Mouse (Mus musculus) stomach, postnatal 0 days (tissue): ENCODE results near the gene Prl3c1. TPM values are rescaled to one million over a fixed set of nuclear protein-coding genes. Genes with fewer than 3 reads are reported as not detected.
"Not testable (repeated sequence)": the region's sequence is repeated elsewhere in the genome, so short reads cannot be mapped to it uniquely, and the experiment has no call there.

Experiments used
- ATAC-seq: fragments of 200-750 bp; cut with Nextera tagmentation; 2 replicates; pipeline ENCODE4 v1.8.0; 2017; ENCODE audit not compliant: low FRiP score, low TSS enrichment
- DNase-seq: peaks from one replicate; pipeline ENCODE4 v3.0.0-alpha.2; 2016; ENCODE audit warnings: low spot score
- H3K27ac ChIP-seq: fragments of 300-500 bp; sonication (generic); replicated peaks from 2 replicates; pipeline ENCODE4 v1.5.1; 2014; ENCODE audit warnings: mild to moderate bottlenecking, control low read depth
- H3K27me3 ChIP-seq: fragments of 300-500 bp; sonication (generic); 2 replicates; pipeline ENCODE4 v1.6.1; 2014; ENCODE audit warnings: low read length; ENCODE audit not compliant: control insufficient read depth, insufficient read depth
- H3K36me3 ChIP-seq: fragments of 300-500 bp; sonication (generic); 2 replicates; pipeline ENCODE4 v1.6.1; 2014; ENCODE audit warnings: low read length, mixed read lengths; ENCODE audit not compliant: control insufficient read depth, insufficient read depth
- H3K4me1 ChIP-seq: fragments of 300-500 bp; sonication (generic); replicated peaks from 2 replicates; pipeline ENCODE4 v1.6.1; 2014; ENCODE audit warnings: antibody characterized with exemption; ENCODE audit not compliant: control insufficient read depth, insufficient read depth
- H3K4me2 ChIP-seq: fragments of 300-500 bp; sonication (generic); replicated peaks from 2 replicates; pipeline ENCODE4 v1.6.1; 2014; ENCODE audit warnings: low read depth, mild to moderate bottlenecking, control low read depth, moderate library complexity
- H3K4me3 ChIP-seq: fragments of 300-500 bp; sonication (generic); 2 replicates; pipeline ENCODE4 v1.5.1; 2014; ENCODE audit warnings: low read depth, low read length, control low read depth
- H3K9ac ChIP-seq: fragments of 300-500 bp; sonication (generic); 2 replicates; pipeline ENCODE4 v1.6.1; 2014; ENCODE audit warnings: mild to moderate bottlenecking, low read length, control low read depth, mixed read lengths
- H3K9me3 ChIP-seq: fragments of 300-500 bp; sonication (generic); 2 replicates; pipeline ENCODE4 v1.6.1; 2016; ENCODE audit warnings: low read length; ENCODE audit not compliant: control insufficient read depth
- CTCF ChIP-seq: IDR thresholded peaks from 2 replicates; pipeline ENCODE4 v1.5.1; 2016; ENCODE audit warnings: antibody characterized with exemption, low read depth, mild to moderate bottlenecking, moderate library complexity
- EP300 ChIP-seq: optimal IDR thresholded peaks from 2 replicates; pipeline ENCODE3; 2016; ENCODE audit warnings: antibody characterized with exemption
- WGBS: fragments of 180-500 bp; shearing (Covaris S2); extraction: QIAGEN DNeasy Blood & Tissue Kit; methylation state at CpG from one replicate; pipeline ENCODE4 v1.1.7; 2014; 5-methylcytosine and 5-hydroxymethylcytosine counted together
- polyA plus RNA-seq: library from polyadenylated mRNA; unstranded; fragments of >200 nt; fragmentation: Nextera tagmentation; extraction: Ambion mirVana; gene quantifications from 2 replicates; pipeline ENCODE4 v1.2.1, GENCODE M21; 2015

Gene Prl3c1
- polyA plus RNA-seq, result not detected in 2 replicates

DNA sequence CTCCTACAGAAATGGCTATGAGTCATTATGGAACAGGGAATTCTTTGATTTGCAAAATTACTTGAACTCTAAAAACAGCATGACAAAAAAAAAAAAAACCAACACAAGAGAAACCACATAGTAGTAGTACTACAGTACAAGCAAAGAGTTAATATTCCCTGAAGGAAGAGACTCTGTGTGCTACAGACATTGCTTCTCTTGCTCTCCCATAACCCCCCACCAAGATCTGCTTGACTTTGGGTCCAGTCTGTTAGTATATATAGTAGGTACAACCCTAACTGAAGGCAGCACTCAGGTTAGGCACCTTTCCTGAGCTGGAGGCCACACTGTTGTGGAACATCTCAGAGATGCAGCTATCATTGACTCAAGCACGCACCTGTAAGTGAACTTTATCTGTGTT, at the start of gene Prl3c1:
Gene Prl3c1 (plus strand): TSS at position 301 of the 400 bp plus-strand sequence.
- no peak within 1 kb of the TSS for H3K9ac ChIP-seq
- no peak within 1 kb of the TSS for H3K4me2 ChIP-seq
- DNase-seq (no peak), ATAC-seq (no peak)
- no peaks in the 10 kb centered on the region for H3K27me3 ChIP-seq
- no peak within 1 kb of the TSS for H3K4me3 ChIP-seq
- no peak within 1 kb of the TSS for H3K27ac ChIP-seq
- TF ChIP-seq EP300, result no peak
- no peak for TF ChIP-seq CTCF
- no peaks in the 10 kb centered on the region for H3K9me3 ChIP-seq
- H3K36me3 ChIP-seq, result no peaks in the 10 kb centered on the region
- 73% methylated on average over 1 of the region's 1 CpGs for WGBS
- no peaks in the 10 kb centered on the region for H3K4me1 ChIP-seq

DNA sequence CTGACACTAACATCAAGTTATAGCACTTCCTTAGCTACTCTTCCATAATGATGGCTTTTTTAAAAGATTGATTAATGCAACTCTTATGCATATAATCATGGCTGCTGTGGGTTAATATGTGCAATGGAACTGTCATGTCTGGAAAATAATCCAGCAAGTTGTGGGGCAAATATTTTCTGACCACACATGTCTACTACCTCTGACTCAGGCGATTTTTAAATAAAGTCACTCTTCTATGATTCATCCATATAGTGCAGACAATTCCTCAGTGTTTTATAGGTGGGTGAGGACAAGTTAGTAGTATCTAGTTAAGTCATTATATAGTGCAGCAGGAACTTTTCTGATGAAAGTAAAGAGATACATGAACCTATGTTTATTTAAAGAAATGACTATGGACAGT, 48.2 kb upstream of the Prl3c1 start:
- H3K4me3 ChIP-seq, result no peak overlapping the region
- DNase-seq, result no peak
- no peak for ATAC-seq

DNA sequence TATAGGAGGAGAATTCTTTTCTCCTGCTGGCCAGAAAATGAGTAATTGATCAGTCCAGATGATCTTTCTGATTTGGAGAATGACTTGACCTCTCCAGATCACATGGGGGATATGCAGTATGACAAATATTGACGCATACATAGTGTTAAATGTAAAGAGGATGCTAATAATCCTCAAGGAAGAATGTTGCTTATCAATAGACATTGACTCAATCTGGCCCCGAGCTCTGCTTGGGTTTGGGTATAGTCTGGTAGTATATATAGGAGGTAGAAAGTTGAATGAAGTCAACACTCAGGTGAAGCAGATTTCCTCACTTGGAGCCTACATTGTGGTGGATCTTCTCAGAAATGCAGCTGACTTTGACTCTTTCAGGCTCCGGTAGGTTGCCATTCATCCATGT, 40.0 kb upstream of the Prl3c1 start, which contains the start of gene Prl3d3:
Gene Prl3d3 (plus strand): TSS at position 301 of the 400 bp plus-strand sequence.
- not testable (repeated sequence) for H3K4me1 ChIP-seq, H3K9me3 ChIP-seq, DNase-seq, H3K9ac ChIP-seq, ATAC-seq, H3K27me3 ChIP-seq, H3K36me3 ChIP-seq, H3K4me2 ChIP-seq, H3K4me3 ChIP-seq, H3K27ac ChIP-seq
- 93% methylated on average over 3 of the region's 3 CpGs for WGBS

More for the DNA sequence above, 48.2 kb upstream of the Prl3c1 start:
- TF ChIP-seq EP300 (no peak), CTCF (no peak)
- no peak overlapping the region for H3K4me2 ChIP-seq
- H3K9ac ChIP-seq, result no peak overlapping the region
- no peaks in the 10 kb centered on the region for H3K27me3 ChIP-seq
- H3K9me3 ChIP-seq, result no peaks in the 10 kb centered on the region
- H3K4me1 ChIP-seq, result no peaks in the 10 kb centered on the region
- H3K27ac ChIP-seq, result no peak overlapping the region
- no peaks in the 10 kb centered on the region for H3K36me3 ChIP-seq
- 58% methylated on average over 1 of the region's 1 CpGs for WGBS

GRCm38 (mm10) chr13:27241547-27241946, 45.1 kb downstream of the Prl3c1 start, which contains the start of gene Prl3b1:
Gene Prl3b1 (plus strand): TSS chr13:27241847.
- ATAC-seq (no peak), DNase-seq (no peak)
- H3K27ac ChIP-seq, result no peak within 1 kb of the TSS
- no peaks in the 10 kb centered on the region for H3K27me3 ChIP-seq
- no peaks in the 10 kb centered on the region for H3K36me3 ChIP-seq
- no peak within 1 kb of the TSS for H3K9ac ChIP-seq
- 93% methylated on average over 1 of the region's 1 CpGs for WGBS
- H3K4me3 ChIP-seq, result no peak within 1 kb of the TSS
- H3K4me2 ChIP-seq, result no peak within 1 kb of the TSS
- no peaks in the 10 kb centered on the region for H3K4me1 ChIP-seq
- H3K9me3 ChIP-seq, result no peaks in the 10 kb centered on the region
- TF ChIP-seq CTCF (no peak), EP300 (no peak)

Other genes starting within 250 kb of the Prl3c1 start
- not detected in 2 replicates for gene Prl, start 139.1 kb upstream of the Prl3c1 start, polyA plus RNA-seq
- gene Prl3d1, start 102.5 kb upstream of the Prl3c1 start, polyA plus RNA-seq, result not detected in 2 replicates
- gene Prl3d2, start 75.0 kb upstream of the Prl3c1 start, polyA plus RNA-seq, result not detected in 2 replicates
- not detected in 2 replicates for gene Prl3d3, start 39.9 kb upstream of the Prl3c1 start, polyA plus RNA-seq
- gene Prl3b1, start 45.2 kb downstream of the Prl3c1 start, polyA plus RNA-seq, result not detected in 2 replicates
- not detected in 2 replicates for gene Prl3a1, start 62.8 kb downstream of the Prl3c1 start, polyA plus RNA-seq
- not detected in 2 replicates for gene Prl6a1, start 116.0 kb downstream of the Prl3c1 start, polyA plus RNA-seq
- not detected in 2 replicates for gene Prl8a2, start 149.0 kb downstream of the Prl3c1 start, polyA plus RNA-seq
- not detected in 2 replicates for gene Prl2b1, start 194.2 kb downstream of the Prl3c1 start, polyA plus RNA-seq
- not detected in 2 replicates for gene Prl8a6, start 242.0 kb downstream of the Prl3c1 start, polyA plus RNA-seq